Mouse (Mus musculus): Measurements from ENCODE around the gene Fgfr2.

The Fgfr2 gene

DNA sequence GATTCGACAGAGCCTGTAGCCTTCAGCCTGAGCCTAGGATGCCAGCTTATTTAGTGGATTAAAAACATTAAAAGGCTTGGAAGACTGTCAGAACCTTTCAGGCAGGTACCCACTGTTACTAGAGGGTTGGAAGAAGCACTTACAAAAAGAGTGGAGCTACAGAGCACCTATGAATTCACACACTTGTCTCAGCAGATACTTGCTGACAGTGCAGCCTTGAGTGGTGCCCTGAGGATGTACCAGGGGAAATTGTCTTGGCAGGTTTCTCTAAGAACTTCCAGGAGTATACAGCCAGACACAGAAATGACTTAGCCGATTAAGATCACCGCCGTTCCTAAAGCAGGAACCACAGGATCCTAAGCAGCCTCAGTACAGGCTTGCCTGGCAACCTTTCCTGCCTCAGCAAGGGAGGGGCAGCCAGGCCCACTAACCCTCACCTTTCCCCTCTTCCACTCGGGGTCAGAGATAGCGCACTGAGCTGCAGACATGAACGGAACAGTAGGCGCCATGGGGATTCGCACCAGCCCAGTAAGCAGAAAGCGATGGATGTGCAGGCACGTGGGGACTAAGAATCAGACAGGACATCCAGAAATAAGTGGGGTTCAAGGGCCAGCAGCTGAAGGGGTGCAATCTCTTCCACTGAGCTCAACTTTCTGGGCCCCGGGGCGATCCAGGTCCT is 39.1 kb downstream of the Fgfr2 start:
- no peaks in the 10 kb centered on the region for H3K36me3 ChIP-seq (ENCODE audit: control insufficient read depth, insufficient read depth, low read length, poor library complexity, severe bottlenecking)
- no peaks in the 10 kb centered on the region for H3K27me3 ChIP-seq (ENCODE audit: control insufficient read depth, insufficient read depth, low read length, poor library complexity, severe bottlenecking)
- no peak for DNase-seq (ENCODE audit: low read depth, low spot score)

DNA sequence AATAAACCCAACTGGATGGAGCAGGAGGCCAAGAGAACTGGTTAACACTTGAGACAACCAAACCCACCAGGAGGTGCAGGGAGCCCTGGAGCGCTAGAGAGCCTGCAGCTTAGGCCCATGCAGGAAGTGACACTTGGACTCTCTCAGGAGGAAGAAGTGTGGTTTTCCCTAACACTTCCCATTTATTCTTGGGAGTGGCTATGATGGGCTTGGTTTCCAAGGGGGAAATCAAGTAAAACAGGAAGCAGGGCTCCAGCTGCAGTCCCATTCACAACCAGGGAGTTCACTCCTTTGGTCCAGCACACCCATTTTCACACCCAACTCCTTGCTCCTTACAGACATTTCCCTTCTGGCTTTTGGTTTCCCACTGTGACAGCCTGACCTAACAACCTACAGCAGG is 44.2 kb downstream of the Fgfr2 start:
- Histone ChIP-seq H3K27me3 (ENCODE audit: control insufficient read depth, insufficient read depth, low read length, poor library complexity, severe bottlenecking) (no peaks in the 10 kb centered on the region; the same call in 1 of the 2 replicates), H3K36me3 (ENCODE audit: control insufficient read depth, insufficient read depth, low read length, poor library complexity, severe bottlenecking) (no peaks in the 10 kb centered on the region)
- no peak for DNase-seq (ENCODE audit: low read depth, low spot score)

DNA sequence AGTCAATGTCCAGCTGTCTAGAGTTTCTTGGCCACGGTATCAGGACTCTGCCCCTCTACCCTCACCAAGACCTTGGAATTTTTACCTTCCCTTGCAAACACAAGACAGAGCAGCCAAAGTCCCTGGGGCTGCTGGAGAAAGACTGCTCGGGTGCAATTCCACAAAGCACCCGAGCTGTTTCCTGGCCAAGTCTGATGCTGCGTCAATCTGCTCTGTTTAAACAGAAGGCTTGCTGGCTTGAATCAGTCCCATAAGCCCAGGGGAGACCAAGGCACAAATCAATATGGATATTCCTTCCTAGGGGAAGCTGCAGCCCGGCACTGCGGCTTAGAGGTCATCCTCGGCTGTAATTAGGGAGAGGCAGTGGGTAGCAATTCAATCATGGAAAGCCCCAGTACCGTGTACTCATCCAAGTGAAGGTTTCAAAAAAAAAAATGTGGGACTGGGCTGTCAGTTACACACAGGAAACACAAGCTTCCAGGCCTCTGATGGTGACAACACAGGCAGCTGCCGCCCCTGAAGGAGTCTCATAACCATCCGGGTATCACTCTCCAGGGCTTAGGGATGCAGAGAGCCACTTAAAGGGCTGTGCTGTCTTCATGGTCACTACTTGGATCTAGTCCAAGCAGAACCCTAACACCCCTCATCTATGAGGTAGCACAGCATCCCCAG is 48.6 kb downstream of the Fgfr2 start:
- no peaks in the 10 kb centered on the region; the same call in 1 of the 2 replicates for H3K27me3 ChIP-seq (ENCODE audit: control insufficient read depth, insufficient read depth, low read length, poor library complexity, severe bottlenecking)
- no peaks in the 10 kb centered on the region for H3K36me3 ChIP-seq (ENCODE audit: control insufficient read depth, insufficient read depth, low read length, poor library complexity, severe bottlenecking)
- no peak for DNase-seq (ENCODE audit: low read depth, low spot score)

GRCm38 (mm10) chr7:133073147-133073651 is 50.0 kb downstream of the Fgfr2 start:
- DNase-seq (ENCODE audit: low read depth, low spot score) = no peak
- H3K36me3 ChIP-seq (ENCODE audit: control insufficient read depth, insufficient read depth, low read length, poor library complexity, severe bottlenecking) = no peaks in the 10 kb centered on the region
- H3K27me3 ChIP-seq (ENCODE audit: control insufficient read depth, insufficient read depth, low read length, poor library complexity, severe bottlenecking) = no peaks in the 10 kb centered on the region; the same call in 1 of the 2 replicates

DNA sequence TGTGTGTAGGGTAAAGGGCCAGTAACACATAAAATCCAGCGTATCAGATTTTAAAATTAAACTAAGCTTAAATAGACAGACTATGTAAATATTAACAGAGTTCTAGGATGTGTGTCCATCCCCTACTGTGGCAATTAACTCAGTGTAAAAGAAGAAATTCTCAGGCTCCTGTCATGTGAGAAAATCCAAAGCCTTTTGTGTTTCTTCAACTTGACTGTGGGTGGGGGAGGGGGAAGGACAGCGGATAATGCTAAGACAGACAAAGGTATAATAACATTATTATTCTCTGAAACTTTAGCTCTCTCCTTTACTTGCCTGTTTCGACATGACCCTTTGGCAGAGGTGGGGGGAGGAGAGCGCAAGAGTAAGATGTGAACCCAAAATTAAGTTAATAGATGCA is 50.6 kb downstream of the Fgfr2 start:
- DNase-seq (ENCODE audit: low read depth, low spot score) = no peak
- no peaks in the 10 kb centered on the region; the same call in 1 of the 2 replicates for H3K27me3 ChIP-seq (ENCODE audit: control insufficient read depth, insufficient read depth, low read length, poor library complexity, severe bottlenecking)
- no peaks in the 10 kb centered on the region for H3K36me3 ChIP-seq (ENCODE audit: control insufficient read depth, insufficient read depth, low read length, poor library complexity, severe bottlenecking)

DNA sequence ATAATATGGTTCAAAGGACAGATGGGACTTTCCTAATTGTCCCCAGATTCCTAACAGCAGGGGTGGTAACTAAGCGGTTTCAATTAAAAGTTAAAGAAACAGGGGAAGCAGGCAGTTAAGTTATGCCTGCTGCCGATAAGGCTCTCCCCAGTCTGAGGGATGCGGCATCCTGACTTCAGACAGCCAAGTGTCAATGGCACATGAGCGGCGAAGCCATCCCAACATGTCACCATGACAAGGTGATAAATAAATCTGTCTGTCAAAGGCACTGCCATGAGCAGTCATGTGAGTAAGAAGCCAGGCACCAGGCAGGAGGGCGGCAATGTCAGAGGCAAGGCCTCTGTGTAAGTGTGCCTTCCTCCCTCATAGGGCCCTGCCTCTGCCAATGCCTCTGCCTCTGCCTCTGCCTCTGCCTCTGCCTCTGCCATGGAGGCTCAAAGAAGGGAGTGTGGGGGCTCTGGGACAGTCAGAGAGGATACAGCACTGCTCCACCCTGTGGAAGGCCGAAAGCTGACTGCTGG is 55.8 kb downstream of the Fgfr2 start:
- no peak for DNase-seq (ENCODE audit: low read depth, low spot score)
- Histone ChIP-seq H3K27me3 (ENCODE audit: control insufficient read depth, insufficient read depth, low read length, poor library complexity, severe bottlenecking) (no peaks in the 10 kb centered on the region), H3K36me3 (ENCODE audit: control insufficient read depth, insufficient read depth, low read length, poor library complexity, severe bottlenecking) (no peaks in the 10 kb centered on the region)

DNA sequence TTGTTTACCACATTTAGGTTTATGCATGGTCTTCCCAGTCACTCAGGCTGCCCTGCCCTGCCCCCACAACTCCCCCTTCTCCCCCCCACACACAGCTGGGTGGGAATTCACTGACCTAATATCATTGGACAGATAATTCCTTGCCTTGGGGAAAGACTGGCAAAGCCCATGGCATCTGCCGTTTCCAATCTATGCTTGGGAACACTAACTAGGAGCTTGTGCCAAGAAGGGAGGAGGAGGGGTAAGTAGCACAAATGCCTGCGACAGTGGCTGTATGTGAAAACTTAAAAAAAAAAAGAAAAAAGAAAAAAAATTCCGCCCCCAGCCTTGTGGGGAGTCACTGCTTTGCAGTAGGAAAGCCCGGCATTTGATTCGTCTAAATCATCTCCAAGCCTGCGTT is 56.4 kb downstream of the Fgfr2 start:
- no peak for DNase-seq (ENCODE audit: low read depth, low spot score)
- no peaks in the 10 kb centered on the region for H3K27me3 ChIP-seq (ENCODE audit: control insufficient read depth, insufficient read depth, low read length, poor library complexity, severe bottlenecking)
- no peaks in the 10 kb centered on the region for H3K36me3 ChIP-seq (ENCODE audit: control insufficient read depth, insufficient read depth, low read length, poor library complexity, severe bottlenecking)

GRCm38 (mm10) chr7:133062055-133062454 is 61.1 kb downstream of the Fgfr2 start:
- DNase-seq (ENCODE audit: low read depth, low spot score) = no peak
- Histone ChIP-seq H3K27me3 (ENCODE audit: control insufficient read depth, insufficient read depth, low read length, poor library complexity, severe bottlenecking) (no peaks in the 10 kb centered on the region), H3K36me3 (ENCODE audit: control insufficient read depth, insufficient read depth, low read length, poor library complexity, severe bottlenecking) (no peaks in the 10 kb centered on the region)

DNA sequence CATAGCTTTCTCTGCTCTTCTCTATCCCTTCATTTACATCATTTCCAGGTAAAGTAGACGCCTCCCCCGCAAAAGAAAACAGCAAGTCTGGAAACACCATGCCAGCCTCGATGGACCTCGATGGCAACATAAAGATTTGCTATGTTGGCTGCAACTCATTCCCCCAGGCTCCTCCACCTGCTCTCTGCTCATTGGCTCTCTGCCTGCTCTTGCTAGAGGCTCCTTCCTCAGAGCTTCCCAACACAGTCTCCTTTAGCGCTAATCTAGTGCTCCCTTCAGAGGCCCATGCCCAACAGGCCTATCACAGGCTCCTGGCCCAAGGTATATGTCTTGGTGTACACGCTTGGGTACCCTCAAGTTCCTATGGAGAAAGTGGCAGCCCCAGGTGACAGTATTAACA is 63.0 kb downstream of the Fgfr2 start:
- H3K27me3 ChIP-seq (ENCODE audit: control insufficient read depth, insufficient read depth, low read length, poor library complexity, severe bottlenecking) = no peaks in the 10 kb centered on the region
- no peak for DNase-seq (ENCODE audit: low read depth, low spot score)
- no peaks in the 10 kb centered on the region for H3K36me3 ChIP-seq (ENCODE audit: control insufficient read depth, insufficient read depth, low read length, poor library complexity, severe bottlenecking)

DNA sequence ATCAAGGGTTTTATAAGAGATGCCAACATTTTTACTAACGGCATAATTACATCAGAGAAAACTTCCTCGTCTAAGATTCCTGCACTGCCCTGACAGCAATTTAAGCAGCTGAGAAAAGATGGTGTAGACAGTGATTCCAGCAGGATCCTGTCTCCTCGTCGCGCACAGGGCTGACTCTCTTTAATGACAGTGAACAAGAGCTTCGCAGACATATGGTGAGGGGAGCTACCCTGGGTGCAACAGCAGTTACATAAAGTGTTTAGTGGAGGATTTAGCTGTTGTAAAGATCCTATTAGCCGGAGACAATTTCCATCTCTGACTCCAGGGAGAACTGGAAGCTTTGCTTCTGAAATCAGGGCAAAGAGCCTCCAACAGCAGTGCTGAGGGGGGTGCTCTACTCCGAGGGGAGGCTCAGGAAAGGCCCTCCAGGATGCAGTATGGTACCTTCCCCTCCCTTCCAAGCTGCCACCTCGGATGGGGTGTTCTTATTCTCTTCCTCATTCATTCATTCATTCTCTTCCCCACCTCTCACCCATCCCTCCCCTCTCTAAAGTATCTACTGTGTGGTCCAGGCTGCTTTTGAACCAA is 63.5 kb downstream of the Fgfr2 start:
- no peak for DNase-seq (ENCODE audit: low read depth, low spot score)
- no peaks in the 10 kb centered on the region for H3K27me3 ChIP-seq (ENCODE audit: control insufficient read depth, insufficient read depth, low read length, poor library complexity, severe bottlenecking)
- no peaks in the 10 kb centered on the region for H3K36me3 ChIP-seq (ENCODE audit: control insufficient read depth, insufficient read depth, low read length, poor library complexity, severe bottlenecking)

DNA sequence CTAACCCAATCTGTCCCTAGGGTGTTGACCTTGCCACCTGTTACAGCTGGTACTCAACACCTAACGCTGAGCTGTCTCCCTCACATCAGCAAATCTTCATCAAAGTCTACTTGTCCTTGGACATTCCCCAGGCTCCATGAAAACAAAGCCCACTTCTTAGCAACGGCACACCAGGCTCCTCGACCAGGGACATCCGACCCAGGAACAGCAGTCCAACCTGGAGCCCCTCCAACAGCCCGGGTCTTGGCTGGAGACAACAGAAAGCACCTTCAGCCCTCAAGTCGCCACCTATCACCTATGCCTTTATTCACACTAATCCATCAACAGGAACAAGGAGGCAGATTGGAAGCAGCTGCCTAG is 64.0 kb downstream of the Fgfr2 start:
- H3K36me3 ChIP-seq (ENCODE audit: control insufficient read depth, insufficient read depth, low read length, poor library complexity, severe bottlenecking) = no peaks in the 10 kb centered on the region
- no peaks in the 10 kb centered on the region for H3K27me3 ChIP-seq (ENCODE audit: control insufficient read depth, insufficient read depth, low read length, poor library complexity, severe bottlenecking)
- DNase-seq (ENCODE audit: low read depth, low spot score) = no peak

DNA sequence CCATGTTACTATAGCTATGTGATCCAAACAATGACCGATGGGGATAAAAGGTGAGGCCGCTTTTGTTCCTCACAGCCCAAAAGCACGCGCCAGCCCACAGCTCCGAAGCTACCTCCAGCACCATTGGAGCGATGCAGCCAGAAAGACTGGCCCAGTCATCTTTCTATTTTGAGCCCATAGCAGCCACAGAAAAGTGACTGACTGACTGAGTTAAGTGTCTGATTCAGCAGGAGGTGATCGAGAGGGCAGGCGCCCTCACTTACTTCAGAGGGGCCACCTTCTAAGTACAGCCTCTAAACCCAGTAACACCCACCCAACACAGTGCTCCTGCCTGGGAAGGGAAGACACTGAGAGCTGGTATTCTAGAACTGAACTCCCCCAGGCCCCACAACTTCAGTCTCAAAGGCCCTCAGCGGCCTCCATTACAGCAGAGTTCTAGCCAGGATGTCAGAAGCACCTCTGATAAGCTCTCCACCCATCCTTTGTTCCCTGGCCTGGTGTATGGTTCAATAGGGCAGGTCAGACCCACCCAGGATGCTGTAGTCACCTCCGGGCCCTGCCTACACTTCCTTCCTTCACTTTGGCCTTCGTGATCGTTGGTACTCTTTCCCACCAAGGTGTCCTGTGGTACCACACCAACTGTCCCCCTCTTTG is 64.5 kb downstream of the Fgfr2 start:
- no peaks in the 10 kb centered on the region for H3K36me3 ChIP-seq (ENCODE audit: control insufficient read depth, insufficient read depth, low read length, poor library complexity, severe bottlenecking)
- no peak for DNase-seq (ENCODE audit: low read depth, low spot score)
- no peaks in the 10 kb centered on the region for H3K27me3 ChIP-seq (ENCODE audit: control insufficient read depth, insufficient read depth, low read length, poor library complexity, severe bottlenecking)

DNA sequence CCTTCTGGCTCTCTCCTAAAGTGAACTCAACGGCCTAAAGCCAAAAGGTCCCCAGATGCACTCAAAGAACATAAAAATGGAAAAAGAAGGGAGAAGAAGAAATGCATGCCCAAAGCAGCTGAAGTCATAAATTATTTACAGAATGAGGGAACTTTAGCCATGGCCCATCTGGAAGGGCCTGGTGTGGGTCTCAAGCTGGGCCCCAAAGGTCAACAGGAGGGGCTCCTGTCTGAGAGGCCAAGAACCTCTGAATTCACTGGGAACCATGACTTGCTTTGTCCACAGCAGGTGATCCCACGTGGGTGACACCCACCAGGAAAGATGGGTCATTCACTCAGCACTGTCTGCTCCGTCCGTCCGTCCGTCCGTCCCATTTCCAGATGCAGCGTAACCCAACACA is 66.2 kb downstream of the Fgfr2 start:
- Histone ChIP-seq H3K36me3 (ENCODE audit: control insufficient read depth, insufficient read depth, low read length, poor library complexity, severe bottlenecking) (no peaks in the 10 kb centered on the region), H3K27me3 (ENCODE audit: control insufficient read depth, insufficient read depth, low read length, poor library complexity, severe bottlenecking) (no peaks in the 10 kb centered on the region)
- DNase-seq (ENCODE audit: low read depth, low spot score) = no peak

GRCm38 (mm10) chr7:133054486-133054885 is 68.7 kb downstream of the Fgfr2 start:
- no peak for DNase-seq (ENCODE audit: low read depth, low spot score)
- H3K27me3 ChIP-seq (ENCODE audit: control insufficient read depth, insufficient read depth, low read length, poor library complexity, severe bottlenecking) = no peaks in the 10 kb centered on the region

DNA sequence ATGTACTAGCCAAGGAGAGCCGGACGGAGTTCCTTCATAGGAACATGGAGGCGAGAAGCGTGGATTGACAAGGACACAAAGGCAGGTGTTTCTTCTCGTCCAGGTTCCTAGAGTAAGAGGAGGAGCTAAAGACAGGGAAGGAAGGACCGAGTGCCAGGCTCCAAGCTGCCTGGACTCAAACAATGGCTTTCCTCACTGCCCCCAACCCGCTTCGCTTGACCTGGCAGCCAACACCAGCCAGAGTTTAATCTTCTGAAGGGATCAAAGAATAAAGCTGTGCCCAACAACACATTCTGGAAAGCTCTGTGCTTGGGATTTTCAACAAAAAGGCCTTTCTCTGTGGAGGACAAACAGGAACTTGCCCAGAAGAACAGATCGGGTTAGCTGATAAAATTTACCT is 69.4 kb downstream of the Fgfr2 start:
- no peaks in the 10 kb centered on the region for H3K36me3 ChIP-seq (ENCODE audit: control insufficient read depth, insufficient read depth, low read length, poor library complexity, severe bottlenecking)
- H3K27me3 ChIP-seq (ENCODE audit: control insufficient read depth, insufficient read depth, low read length, poor library complexity, severe bottlenecking) = no peaks in the 10 kb centered on the region
- DNase-seq (ENCODE audit: low read depth, low spot score) = no peak

More at GRCm38 (mm10) chr7:133054486-133054885, 68.7 kb downstream of the Fgfr2 start:
- no peaks in the 10 kb centered on the region for H3K36me3 ChIP-seq (ENCODE audit: control insufficient read depth, insufficient read depth, low read length, poor library complexity, severe bottlenecking)
